Mouse (Mus musculus) liver, embryonic 14 days (tissue): ENCODE data around the gene Necap1. TPM values are rescaled to one million over a fixed set of nuclear protein-coding genes. Genes with fewer than 3 reads are reported as not detected.

Source experiments
- polyA plus RNA-seq: library from polyadenylated mRNA; depleted of rRNA; stranded (reverse); fragments of >200 nt; gene quantifications from 2 replicates; pipeline ENCODE4 v1.2.3, GENCODE M21; 2012; rRNA removed

Necap1 gene
- polyA plus RNA-seq: 12.9 and 16.1 TPM in 2 replicates

GRCm38 (mm10) chr6:122873871-122874719 lies at the start of gene Necap1:
Gene Necap1 (plus strand): TSS chr6:122874474.

GRCm38 (mm10) chr6:122855955-122856354 lies 18.3 kb upstream of the Necap1 start, which contains the start of gene C3ar1:
Gene C3ar1 (minus strand): TSS chr6:122856161.

GRCm38 (mm10) chr6:122921451-122921850 lies 47.2 kb downstream of the Necap1 start, which contains the start of gene Clec4a1:
Gene Clec4a1 (plus strand): TSS chr6:122921848.

Other genes starting within 250 kb of the Necap1 start
- not detected in 2 replicates for gene Dppa3, start 248.1 kb upstream of the Necap1 start, polyA plus RNA-seq
- gene Nanog, start 167.0 kb upstream of the Necap1 start, polyA plus RNA-seq: 0.01 TPM in 2 replicates
- gene Slc2a3, start 72.8 kb upstream of the Necap1 start, polyA plus RNA-seq: 8.7 and 10.6 TPM in 2 replicates
- gene Foxj2, start 54.6 kb upstream of the Necap1 start, polyA plus RNA-seq: 1.1 and 1.6 TPM in 2 replicates
- gene C3ar1, start 18.3 kb upstream of the Necap1 start, polyA plus RNA-seq: 0.50 and 0.66 TPM in 2 replicates
- gene Clec4a1, start 47.4 kb downstream of the Necap1 start, polyA plus RNA-seq: 1.8 and 3.7 TPM in 2 replicates
- 0.79 and 1.5 TPM in 2 replicates for gene Clec4a3, start 78.0 kb downstream of the Necap1 start, polyA plus RNA-seq
- gene Clec4a4, start 115.9 kb downstream of the Necap1 start, polyA plus RNA-seq: not detected in 2 replicates
- 0.07 TPM in 1 of 2 replicates, not detected in the other for gene Clec4b1, start 175.5 kb downstream of the Necap1 start, polyA plus RNA-seq
- gene Clec4a2, start 232.0 kb downstream of the Necap1 start, polyA plus RNA-seq: 2.6 and 4.5 TPM in 2 replicates